Mouse (Mus musculus) layer of hippocampus, adult 8-10 months (tissue): ENCODE measurements at regions not wholly inside any gene's neighbourhood (a gene's known extent, or its start where the extent isn't known, plus 50 kb on each side); places are given as distances from the start of the nearest gene placed in this dataset.

Experiments
- DNase-seq, 2 experiments: peaks; one replicate each; pipeline ENCODE4 v3.0.0; 2022; ENCODE audit warnings: low spot score in 2 of 2

DNA sequence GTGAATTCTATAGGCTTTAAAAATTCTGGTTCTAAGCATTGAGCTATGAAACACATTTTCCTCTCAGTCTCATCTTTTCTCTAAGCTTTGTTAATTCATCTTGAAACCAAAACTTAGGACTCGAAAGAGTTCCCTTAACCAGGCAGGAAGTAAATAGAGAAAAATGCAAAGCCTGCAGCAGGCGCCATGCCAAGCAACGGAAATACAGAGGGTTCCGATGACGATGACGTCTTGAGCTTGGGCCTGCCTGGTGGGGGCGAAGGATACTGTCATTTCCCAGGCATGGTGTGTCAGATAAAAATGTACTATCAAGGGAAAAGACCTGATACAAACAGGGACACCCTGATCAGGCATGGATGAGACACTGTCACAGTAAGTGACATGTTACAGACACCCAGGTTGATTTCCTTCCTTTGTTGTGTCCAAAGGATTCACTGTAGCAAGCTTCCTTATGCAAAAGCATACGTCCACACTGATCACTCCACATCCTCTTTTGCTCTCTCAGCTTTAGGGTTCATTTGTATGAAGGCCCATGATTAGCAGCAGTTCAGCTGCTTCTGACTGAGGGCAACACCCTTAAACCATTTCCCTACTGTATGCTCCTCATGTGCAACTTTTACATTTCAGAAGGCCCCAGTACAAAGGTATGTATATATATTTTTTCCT lies 135.0 kb downstream of the Cemip2 start:
- DNase-seq: no peak

DNA sequence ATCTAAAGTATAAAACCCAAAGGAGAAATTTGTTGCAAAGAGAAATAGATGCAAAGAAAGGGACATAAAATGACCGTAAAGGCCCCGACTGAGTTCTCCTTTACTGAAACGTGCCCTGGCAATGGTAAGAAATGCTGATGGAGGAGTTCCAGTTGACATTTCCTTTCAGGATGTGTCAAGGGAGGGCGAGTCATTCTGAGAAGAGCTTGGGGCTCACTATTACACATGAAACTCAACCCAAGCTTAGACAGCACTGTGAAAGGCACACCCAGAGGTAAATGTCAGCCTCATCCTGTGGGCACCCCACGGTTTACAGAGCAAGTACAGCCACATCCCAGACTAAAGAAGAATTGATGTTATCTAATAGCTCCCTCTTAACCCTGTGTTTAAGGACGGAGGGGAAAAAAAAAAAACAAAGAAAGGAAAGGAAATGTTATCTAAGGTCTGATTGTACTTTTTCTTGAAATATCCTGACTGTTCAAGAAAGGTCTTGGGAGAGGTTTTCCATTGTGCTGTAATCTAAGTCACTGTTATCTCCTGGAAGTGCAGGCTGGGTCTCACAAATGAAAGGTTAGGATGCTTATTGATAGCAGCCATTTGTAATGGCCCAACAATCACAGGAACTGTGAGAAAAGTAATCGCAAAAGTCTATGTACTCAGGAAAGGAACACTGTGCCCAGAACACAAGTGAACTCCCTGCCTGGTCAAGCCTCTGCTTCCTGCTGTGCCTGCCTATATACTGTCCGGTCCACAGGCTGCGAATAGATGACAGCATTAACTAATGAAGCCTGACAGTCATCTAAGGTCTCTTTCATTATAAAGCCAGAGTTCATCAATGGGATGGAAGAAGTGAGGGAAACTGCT lies 135.8 kb downstream of the Cemip2 start:
- no peak for DNase-seq

DNA sequence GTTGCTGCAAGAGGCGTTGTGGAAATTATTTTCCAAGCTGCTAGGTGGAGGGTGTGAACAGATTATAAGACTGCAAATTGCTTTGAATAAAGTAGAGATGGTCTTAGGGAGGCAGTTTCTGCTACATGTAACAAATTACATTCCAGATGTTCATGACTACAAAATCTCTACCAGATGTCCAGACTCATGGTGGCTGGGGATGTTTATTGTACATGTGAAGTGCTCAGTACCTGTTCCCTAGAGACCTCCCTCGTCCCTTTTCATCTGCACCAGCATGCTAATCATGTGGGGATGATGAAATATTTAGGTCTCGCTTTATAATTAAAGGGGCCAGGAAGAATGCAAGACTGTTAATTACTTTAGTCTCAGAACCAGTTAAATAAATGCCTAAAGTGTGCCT lies 136.5 kb downstream of the Cemip2 start:
- DNase-seq: no peak

DNA sequence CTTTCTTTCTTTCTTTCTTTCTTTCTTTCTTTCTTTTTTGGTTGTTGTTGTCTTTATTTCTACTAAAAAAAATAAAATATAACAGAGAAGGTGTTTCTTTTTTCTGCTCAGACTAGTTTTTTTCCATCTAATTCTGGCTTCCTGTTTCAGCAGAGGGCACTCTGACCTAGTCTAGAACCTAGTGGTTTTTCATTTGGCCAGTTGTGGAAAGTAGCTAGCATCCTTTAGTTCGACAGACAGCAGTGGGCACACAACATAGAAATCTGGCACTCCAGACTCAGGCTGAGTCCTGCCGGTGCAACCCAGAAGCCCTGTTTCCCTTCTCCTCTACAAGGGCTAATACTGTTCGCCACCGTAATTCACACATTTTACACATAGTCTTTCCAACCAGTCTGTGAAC lies 140.0 kb downstream of the Cemip2 start:
- no peak for DNase-seq

DNA sequence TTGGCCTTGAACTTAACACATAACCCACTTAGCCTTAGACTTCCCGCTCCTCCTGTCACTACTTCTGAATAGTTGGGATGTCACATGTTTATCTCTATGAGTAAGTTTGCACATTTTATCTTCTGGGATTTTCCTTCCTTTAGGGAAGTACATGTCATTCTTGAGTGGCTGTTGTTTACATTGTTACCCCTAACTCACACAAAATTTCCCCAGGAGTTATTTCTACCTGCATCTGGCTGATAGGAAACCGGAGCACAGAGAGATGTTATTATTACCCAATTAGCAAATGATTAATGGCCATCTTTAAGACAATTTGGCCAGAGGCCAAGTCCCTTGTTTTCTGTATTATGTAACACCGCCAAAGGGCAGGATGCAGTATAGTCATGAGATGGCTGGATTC lies 140.9 kb downstream of the Cemip2 start:
- DNase-seq: no peak

DNA sequence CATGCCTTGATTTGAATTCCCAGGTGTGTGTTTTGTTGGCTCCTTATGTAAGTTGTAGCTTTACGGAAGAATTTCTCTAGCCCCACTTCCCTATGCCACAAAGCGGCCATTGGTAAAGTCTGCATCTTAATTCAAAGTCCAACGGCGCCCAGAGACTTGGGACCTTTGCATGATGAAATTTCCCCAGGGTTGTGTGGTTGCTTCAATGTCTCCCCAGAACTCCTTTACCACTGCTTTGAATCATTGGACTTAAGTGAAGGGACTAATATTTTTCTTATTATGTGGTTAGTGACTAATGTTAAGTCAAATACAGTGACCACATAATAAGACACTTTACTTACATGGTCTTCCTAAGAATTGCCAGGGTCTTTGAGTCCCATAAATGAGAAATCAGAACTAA lies 162.0 kb downstream of the Cemip2 start:
- DNase-seq: no peak

DNA sequence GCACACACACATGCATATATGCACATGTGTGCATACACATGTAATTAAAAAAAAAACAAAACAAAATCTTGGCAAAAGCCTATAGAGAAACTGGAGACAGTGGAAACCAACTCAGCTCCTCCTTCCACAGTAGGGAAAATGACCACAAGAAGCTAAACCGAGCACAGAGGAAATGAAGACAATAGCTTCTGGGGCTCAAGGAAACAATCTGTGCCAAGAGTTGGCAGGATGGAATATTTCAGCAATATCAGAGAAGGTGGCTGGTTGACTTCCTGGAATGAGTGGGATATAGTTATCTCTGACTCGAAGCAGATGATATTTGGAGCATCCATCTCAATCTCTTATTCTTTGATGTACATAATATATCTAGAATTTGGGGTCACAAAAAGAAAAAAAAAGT lies 163.6 kb downstream of the Cemip2 start:
- DNase-seq: no peak

DNA sequence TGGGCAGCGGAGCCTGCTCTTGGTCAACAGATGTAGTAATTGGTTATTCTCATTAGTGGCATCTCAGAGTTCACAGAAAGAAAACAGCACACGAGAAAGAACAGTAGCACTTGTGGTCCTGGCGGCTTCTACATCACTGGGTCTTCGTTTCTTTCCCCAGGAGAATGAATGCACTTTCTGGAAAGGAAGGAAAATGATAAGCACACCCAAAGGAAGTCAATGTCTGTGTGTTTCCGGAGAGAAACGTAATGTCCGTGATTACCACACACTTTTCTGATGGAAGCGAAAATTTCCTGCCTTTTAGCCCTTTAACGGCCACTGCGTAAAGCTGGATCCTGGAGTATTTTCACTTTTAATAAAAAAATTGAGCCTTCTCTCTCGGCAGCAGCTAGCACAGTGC lies 164.1 kb downstream of the Cemip2 start:
- no peak for DNase-seq

DNA sequence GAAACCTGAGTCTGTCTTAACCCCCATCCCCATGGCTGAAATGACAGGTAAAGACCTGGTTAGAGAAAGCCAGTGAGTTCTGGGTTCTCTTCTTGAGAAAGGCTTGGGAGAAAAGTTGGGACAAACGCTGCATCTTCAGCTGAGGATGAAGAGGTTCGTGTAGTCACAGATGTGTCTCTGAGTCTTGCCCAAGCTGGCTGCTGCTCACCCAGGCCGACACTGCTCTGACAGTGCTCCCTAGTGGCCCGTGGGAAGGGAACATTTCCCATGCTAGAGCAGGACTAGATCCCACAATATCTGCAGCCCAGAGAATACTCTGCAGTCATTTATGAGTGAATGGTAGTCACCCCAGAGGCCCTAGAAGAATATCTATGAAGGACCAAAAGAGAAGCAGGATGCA lies 165.3 kb downstream of the Cemip2 start:
- no peak for DNase-seq

DNA sequence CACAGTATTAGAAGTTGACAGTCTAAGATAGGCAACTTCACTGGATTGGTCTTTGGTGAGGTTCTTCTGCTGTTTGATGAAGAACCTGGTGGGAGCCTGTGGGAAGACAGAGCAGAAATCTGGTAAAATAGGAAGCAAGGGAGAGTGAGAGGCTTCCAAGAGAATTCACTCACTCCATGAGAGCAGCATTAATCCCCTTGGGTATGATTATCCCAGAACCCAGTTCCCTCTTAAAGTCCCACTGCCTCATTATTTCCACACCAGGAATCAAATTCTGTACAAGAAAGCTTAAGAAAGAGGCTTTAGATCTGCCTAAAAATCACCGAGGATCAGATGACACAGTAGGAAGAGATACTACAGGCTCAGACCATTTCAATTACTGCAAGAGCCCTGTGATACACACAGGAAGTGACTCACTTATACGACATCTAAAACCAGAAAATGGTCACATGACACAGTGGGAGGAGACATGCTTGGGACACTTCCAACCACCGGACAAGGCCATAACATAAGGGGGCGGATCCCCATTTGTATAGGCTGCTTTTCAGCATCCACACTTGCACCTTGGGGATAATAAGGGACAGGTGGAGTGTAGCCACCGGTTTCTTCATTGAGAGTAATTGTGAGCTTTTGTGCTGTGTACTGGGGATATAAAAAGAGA lies 168.2 kb downstream of the Cemip2 start:
- DNase-seq: no peak

DNA sequence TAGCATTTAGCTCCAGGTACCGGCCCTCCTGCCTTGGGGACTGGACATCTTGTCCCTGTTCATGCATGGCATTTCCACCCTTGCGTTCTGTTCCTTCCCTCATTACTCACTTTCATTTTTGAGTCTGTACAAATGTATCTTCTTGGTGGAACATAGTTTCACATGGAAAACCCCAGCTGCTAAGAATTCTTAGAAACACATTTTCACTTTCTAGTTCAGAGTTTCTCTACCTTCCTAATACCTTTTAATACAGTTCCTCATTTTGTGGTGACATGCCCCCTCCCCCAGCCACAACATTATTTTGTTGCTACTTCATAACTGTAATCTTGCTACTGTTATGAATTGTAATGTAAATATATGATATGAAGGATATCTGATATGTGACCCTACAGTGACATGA lies 169.9 kb downstream of the Cemip2 start:
- no peak for DNase-seq

DNA sequence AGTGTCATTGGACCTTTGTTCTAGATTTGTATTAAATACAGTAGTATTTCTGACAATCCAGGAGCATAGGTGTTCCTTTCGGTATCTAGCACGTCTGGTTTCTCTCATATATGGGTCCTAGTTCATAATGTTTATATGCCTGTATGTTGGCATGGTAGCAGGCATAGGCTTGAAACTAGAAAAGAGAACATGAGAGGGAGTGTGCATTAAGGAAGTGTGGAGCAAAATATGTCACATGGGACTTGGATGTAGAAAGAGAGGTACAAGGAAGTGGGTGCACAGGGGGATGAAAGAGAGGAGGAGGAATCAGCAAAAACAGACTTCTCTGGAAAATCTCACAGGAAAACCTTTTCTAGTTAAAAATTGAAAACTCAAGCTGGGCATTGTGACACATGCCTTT lies 176.2 kb upstream of the Trpm3 start:
- no peak for DNase-seq

DNA sequence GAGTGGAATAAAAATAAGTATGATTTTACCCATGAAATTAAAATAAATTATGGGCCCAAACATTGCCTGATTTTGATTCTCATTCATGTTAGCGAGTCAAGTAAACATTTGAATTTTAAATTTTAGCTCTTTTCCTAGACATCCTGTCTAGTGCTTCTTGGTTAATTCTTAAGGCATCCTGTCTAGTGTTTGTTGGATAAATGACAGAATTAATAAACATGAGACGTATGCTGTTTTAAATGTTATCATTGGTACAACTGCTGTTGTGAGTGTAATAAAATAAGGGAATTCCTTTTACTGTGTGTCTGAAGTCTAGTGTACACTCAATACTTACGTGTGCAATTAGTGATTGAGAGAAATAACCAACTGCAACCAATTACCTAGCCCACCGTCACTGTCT lies 149.0 kb upstream of the Trpm3 start:
- DNase-seq: no peak

DNA sequence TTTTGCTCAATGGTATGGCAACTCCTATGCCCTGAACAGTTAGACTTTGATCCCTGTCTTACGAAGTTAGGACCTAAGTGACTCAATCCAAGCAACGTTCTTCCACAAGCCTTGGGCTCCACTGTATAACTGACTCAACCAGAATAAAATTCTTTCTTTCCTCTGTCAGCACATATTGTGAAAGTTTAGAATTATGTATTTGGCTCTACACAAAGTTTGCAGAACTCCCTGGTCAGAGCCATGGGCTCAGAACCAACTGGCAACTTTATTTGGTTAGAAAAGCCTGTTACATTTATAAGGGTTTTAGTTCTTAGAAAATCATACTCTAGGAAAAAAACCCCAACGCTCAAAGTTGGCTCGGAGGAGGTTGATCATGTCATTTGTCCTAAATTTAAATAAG lies 147.9 kb upstream of the Trpm3 start:
- no peak for DNase-seq

DNA sequence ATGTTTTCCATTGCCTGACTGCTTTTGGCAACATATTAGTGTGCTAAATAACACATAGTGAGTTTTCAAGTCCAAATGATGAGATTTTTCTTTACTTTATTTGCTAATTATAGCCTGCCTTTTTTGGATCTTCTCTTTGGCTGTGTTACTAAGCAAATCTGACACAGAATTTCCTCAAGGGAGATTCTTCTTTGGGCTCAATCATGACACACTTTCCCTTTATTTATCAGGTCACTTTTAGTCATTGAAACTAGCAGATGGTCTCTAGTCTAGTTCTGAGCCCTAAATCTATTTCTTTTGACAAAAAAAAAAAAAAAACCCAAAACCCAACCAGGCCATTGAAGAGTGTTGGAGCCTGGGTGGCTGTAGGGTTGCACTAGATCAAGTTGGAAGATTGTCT lies 147.4 kb upstream of the Trpm3 start:
- DNase-seq: no peak

DNA sequence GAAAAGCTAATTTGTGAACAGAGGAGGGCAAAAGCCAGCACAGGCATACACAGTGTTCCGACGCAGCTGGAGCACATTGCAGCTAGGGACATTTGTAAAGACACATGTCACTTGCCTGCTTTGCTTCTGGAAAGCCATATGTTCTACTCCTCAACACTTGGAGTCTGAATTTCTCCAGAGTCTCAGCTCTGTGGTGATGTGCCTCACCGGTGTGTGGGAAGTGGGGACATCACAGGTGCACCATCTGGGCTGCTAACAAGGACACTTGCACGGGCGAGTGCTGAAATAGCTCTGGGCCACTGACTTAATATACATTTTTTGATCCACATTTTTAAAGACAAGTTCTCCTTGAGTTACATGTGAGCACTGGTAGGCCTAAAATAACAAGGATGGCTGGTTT lies 139.2 kb upstream of the Trpm3 start:
- DNase-seq: peak in 1 of 2 experiments; percentile 21

DNA sequence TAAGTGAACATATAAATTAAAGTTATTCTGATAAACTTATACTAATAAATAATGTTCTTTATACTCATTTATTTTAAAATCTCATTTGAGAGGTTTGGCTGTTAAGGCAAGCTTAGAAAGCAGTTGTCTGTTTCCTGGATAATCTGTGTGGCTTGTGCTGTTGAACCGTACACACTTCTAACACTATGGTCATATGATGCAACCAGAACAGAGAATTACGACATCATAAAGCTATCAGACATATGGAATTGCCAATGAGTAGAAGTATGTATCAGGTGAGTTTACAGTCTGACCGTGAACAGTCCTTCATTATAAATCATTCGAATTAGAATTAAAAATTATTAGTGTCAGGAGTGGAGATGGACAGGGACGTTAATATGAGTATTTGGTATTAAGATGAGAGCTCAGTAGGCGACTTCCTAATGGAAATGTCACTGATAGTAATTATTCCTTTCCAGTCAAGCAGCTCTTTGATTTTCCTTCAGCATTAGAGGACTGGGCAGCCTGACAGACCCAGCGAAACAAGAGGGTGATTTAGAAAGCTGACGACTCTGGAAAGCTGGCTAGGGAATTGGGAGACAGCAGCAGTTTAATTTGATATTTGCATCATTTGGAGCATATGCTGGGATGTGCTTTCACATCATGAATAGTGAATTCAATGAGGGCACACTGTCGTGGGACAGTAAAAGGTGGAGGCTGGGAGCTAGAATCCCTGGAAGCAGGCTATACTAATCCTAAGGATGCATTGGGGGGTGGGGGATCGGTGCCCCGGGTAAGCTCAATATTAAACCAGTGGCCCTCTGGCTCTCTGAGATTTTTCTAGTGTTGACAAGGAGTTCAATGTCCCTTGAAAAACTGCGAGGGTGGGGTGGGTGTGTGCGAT lies 130.6 kb upstream of the Trpm3 start:
- DNase-seq: no peak

DNA sequence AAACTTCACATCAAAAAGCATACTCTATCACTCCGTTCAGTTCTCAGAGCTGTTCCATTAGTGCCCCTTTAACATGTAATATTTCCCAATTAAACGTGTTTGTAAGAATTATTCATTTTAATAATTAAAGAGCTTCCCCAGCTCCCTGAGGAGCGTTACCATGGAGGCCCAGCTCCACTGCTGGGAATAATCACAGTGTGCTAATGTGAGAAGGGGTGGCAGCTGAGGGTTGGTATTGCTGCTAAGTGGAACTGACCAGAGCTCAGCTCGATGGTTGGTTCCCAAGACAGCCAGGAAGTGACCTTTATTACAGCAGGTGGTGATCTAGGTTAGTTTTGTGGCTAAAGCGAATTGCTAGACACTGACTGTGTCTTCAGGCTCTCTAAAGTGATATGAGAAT lies 128.6 kb upstream of the Trpm3 start:
- no peak for DNase-seq

DNA sequence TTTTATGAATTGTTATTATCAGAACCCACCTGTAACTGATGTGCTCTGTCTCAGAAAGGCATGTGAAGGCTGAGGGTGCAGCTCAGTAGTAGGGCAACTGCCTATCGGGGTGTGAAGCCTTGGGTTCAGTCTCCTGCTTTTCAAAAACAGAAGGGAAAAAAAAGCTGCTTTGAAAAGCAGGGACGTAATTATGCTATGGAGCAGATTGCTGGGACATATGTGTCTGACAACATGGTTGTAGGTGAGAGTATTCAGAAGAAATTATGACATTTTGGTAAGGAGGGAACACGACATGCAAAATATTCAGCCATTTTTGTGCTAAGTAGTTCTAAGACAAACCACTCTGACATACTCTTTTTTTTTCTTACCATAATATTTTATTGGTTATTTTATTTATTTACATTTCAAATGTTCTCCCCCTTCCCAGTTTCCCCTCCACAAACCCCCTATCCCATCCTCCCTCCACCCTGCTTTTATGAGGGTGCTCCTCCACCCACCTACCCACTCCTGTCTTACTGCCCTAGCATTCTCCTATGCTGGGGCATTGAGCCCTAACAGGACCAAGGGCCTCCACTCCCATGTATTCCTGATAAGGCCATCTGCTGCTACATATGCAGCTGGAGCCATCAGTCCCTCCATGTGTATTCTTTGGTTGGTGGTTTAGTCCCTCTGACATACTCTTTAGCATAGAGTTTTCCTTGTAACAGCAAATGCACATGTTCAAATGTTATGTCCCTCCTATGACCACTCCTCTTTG lies 122.8 kb upstream of the Trpm3 start:
- no peak for DNase-seq

DNA sequence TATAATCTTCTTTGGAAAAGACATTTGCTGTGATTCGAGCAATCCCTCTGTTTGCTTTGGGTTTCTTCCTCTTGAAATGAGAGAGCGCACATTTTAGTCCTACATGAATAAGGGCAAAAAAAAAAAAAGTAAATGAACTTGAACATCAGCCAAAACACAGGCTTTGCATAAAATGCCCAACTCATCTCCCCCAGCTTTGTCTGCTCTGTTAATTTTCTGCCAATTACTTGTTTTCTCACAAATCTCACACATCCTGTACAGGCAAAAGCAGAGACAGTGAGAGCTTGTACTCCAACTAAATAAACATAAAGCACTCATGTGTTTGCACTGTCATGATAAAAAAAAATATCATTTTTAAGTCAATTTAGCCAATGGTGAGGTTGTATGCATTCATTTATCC lies 121.4 kb upstream of the Trpm3 start:
- DNase-seq: no peak

DNA sequence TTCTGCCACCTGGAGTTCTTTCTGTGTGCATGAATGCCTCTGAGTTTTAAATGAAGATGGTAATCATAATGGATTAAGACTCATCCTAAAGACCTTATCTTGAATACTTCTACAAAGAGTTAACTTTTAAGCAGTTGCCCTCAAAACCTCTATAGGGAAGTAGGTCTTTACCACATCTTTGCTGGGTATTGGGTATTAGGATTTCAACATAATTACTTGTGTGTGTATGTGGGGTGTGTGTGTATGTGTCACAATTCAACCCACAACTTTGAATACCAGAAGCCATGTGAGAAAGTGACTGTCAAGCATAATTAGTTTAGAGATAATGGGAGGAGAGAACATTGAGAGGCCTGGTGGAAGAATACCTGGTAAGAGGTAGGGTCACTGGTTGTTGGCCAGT lies 111.3 kb upstream of the Trpm3 start:
- DNase-seq: no peak
